Mouse (Mus musculus) small intestine, adult 2 months (tissue): ENCODE data around the gene Rnase10.

ENCODE experiments used
- CTCF ChIP-seq: fragments of 200-500 bp; IDR thresholded peaks from 2 replicates; pipeline ENCODE4 v1.5.1; 2012; ENCODE audit warnings: low read depth, mild to moderate bottlenecking, control low read depth, inconsistent platforms, low read length, moderate library complexity, mixed read lengths; ENCODE audit not compliant: insufficient replicate concordance, insufficient read length; ENCODE audit errors: extremely low read depth
- POLR2A ChIP-seq: fragments of 200-500 bp; IDR thresholded peaks from 2 replicates; pipeline ENCODE4 v1.6.1; 2012; ENCODE audit warnings: low read depth, mild to moderate bottlenecking, control low read depth, inconsistent platforms, low read length, moderate library complexity

DNA sequence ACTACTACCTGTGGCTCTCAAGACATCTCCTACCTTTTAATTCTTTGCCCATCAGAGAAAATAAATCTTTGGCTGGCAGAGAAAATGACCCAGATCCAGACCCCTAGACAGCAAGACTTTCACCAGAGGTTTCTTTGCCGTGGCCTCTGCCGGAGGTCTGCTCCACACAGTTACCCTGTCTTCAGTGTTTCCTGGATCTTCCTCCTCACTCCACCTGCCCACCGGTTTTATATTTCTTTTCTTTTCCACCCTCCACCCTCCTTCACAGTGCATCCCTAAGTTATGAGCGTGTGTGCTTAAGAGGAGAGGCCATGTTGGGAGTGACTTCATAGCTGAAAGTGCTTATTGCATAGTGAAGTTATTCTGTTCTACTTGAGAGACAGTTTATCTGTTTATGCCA is 15.9 kb downstream of the Rnase10 start:
- TF ChIP-seq CTCF: no peak
- no peak for TF ChIP-seq POLR2A
